Mouse (Mus musculus) MEL (cell line): Measurements from ENCODE around the gene Kank1. TPM values are rescaled to one million over a fixed set of nuclear protein-coding genes. Genes with fewer than 3 reads are reported as not detected.

Experiments
- DNase-seq: peaks from one replicate; pipeline ENCODE4 v3.0.0; 2011; ENCODE audit warnings: low read depth, low spot score
- H3K27ac ChIP-seq: 2 replicates; pipeline ENCODE4 v1.5.1; 2012; ENCODE audit warnings: low read depth, mild to moderate bottlenecking, control low read depth, low read length, moderate library complexity; ENCODE audit not compliant: control insufficient read depth
- H3K27me3 ChIP-seq, 2 experiments: fragments of 150-350 bp in 1 of 2; sonication (generic) in 1 of 2; 2 replicates each; pipeline ENCODE4 v1.6.1; 2012; ENCODE audit warnings: low read length in 2 of 2, mild to moderate bottlenecking in 2 of 2, improper control_type of control experiment in 1 of 2, moderate library complexity in 1 of 2; ENCODE audit not compliant: insufficient read depth in 2 of 2, control insufficient read depth in 1 of 2
- H3K36me3 ChIP-seq, 2 experiments: 2 replicates each; pipeline ENCODE4 v1.6.1; 2012 to 2014; ENCODE audit warnings: low read length in 2 of 2, improper control_type of control experiment in 1 of 2, inconsistent platforms in 1 of 2, mild to moderate bottlenecking in 1 of 2; ENCODE audit not compliant: insufficient read depth in 2 of 2, control insufficient read depth in 1 of 2
- H3K4me1 ChIP-seq, 2 experiments: fragments of 150-350 bp in 1 of 2; sonication (generic) in 1 of 2; 2 replicates each; pipeline ENCODE4 v1.6.1; 2012; ENCODE audit warnings: low read length in 2 of 2, improper control_type of control experiment in 1 of 2, mild to moderate bottlenecking in 1 of 2; ENCODE audit not compliant: insufficient read depth in 2 of 2, control insufficient read depth in 1 of 2
- H3K4me3 ChIP-seq, 2 experiments: fragments of 150-350 bp in 1 of 2; sonication (generic) in 1 of 2; 2 replicates each; pipeline ENCODE4 v1.5.1; 2012; ENCODE audit warnings: low read depth in 2 of 2, low read length in 2 of 2, mild to moderate bottlenecking in 2 of 2, moderate library complexity in 2 of 2, control low read depth in 1 of 2, improper control_type of control experiment in 1 of 2; ENCODE audit not compliant: control insufficient read depth in 1 of 2, insufficient read depth in 1 of 2
- H3K79me2 ChIP-seq: 2 replicates; pipeline ENCODE4 v1.6.1; 2012; ENCODE audit warnings: mild to moderate bottlenecking, low read length, moderate library complexity; ENCODE audit not compliant: control insufficient read depth, poor library complexity, insufficient read depth
- H3K9ac ChIP-seq: 2 replicates; pipeline ENCODE4 v1.6.1; 2012; ENCODE audit warnings: low read depth, mild to moderate bottlenecking, control low read depth, low read length, moderate library complexity; ENCODE audit not compliant: control insufficient read depth, poor library complexity, severe bottlenecking
- H3K9me3 ChIP-seq: fragments of 150-350 bp; sonication (generic); replicated peaks from 2 replicates; pipeline ENCODE4 v1.6.1; 2012; ENCODE audit warnings: mild to moderate bottlenecking, low read length, improper control_type of control experiment, moderate library complexity; ENCODE audit not compliant: insufficient read depth
- CHD1 ChIP-seq: IDR thresholded peaks from 2 replicates; pipeline ENCODE4 v1.6.1; 2012; ENCODE audit warnings: low read depth, mild to moderate bottlenecking, inconsistent platforms, low read length, improper control_type of control experiment
- E2F4 ChIP-seq: IDR thresholded peaks from 2 replicates; pipeline ENCODE4 v1.6.1; 2011; ENCODE audit warnings: low read depth, low read length, improper control_type of control experiment, borderline replicate concordance
- ELF1 ChIP-seq: IDR thresholded peaks from 2 replicates; pipeline ENCODE4 v1.6.1; 2014; ENCODE audit warnings: low read depth, mild to moderate bottlenecking, inconsistent platforms, low read length, improper control_type of control experiment, moderate library complexity
- EP300 ChIP-seq, 2 experiments: IDR thresholded peaks; 2 replicates each; pipeline ENCODE4 v1.6.1; 2011; ENCODE audit warnings: improper control_type of control experiment in 2 of 2, low read length in 2 of 2, low read depth in 1 of 2, mild to moderate bottlenecking in 1 of 2
- ETS1 ChIP-seq: IDR thresholded peaks from 2 replicates; pipeline ENCODE4 v1.6.1; 2012; ENCODE audit warnings: low read depth, mild to moderate bottlenecking, inconsistent platforms, low read length, improper control_type of control experiment, moderate library complexity
- GABPA ChIP-seq: IDR thresholded peaks from 2 replicates; pipeline ENCODE4 v1.6.1; 2012; ENCODE audit warnings: low read depth, mild to moderate bottlenecking, inconsistent platforms, low read length, improper control_type of control experiment, moderate library complexity
- HCFC1 ChIP-seq: IDR thresholded peaks from 2 replicates; pipeline ENCODE4 v1.6.1; 2012; ENCODE audit warnings: low read depth, mild to moderate bottlenecking, inconsistent platforms, low read length, improper control_type of control experiment, moderate library complexity
- JUND ChIP-seq: IDR thresholded peaks from 2 replicates; pipeline ENCODE4 v1.6.1; 2011; ENCODE audit warnings: low read depth, mild to moderate bottlenecking, improper control_type of control experiment, low read length
- KAT2A ChIP-seq: conservative IDR thresholded peaks from 2 replicates; pipeline ENCODE4 v1.6.1; 2012; ENCODE audit warnings: low read depth, low read length, improper control_type of control experiment, inconsistent platforms
- MAFK ChIP-seq: IDR thresholded peaks from 2 replicates; pipeline ENCODE4 v1.6.1; 2011; ENCODE audit warnings: low read depth, mild to moderate bottlenecking, low read length, improper control_type of control experiment, borderline replicate concordance
- MAZ ChIP-seq: IDR thresholded peaks from 2 replicates; pipeline ENCODE4 v1.6.1; 2012; ENCODE audit warnings: low read depth, mild to moderate bottlenecking, inconsistent platforms, low read length, improper control_type of control experiment
- MXI1 ChIP-seq: IDR thresholded peaks from 2 replicates; pipeline ENCODE4 v1.6.1; 2011; ENCODE audit warnings: mild to moderate bottlenecking, low read depth, low read length, improper control_type of control experiment
- MYB ChIP-seq: IDR thresholded peaks from 2 replicates; pipeline ENCODE4 v1.6.1; 2011; ENCODE audit warnings: mild to moderate bottlenecking, low read depth, low read length, improper control_type of control experiment
- NELFE ChIP-seq: IDR thresholded peaks from 2 replicates; pipeline ENCODE4 v1.6.1; 2011; ENCODE audit warnings: low read depth, low read length, improper control_type of control experiment
- RAD21 ChIP-seq: IDR thresholded peaks from 2 replicates; pipeline ENCODE4 v1.6.1; 2011; ENCODE audit warnings: mild to moderate bottlenecking, low read depth, low read length, improper control_type of control experiment
- RCOR1 ChIP-seq: IDR thresholded peaks from 2 replicates; pipeline ENCODE4 v1.6.1; 2012; ENCODE audit warnings: low read depth, mild to moderate bottlenecking, inconsistent platforms, low read length, improper control_type of control experiment
- SIN3A ChIP-seq: IDR thresholded peaks from 2 replicates; pipeline ENCODE4 v1.6.1; 2012; ENCODE audit warnings: low read length, improper control_type of control experiment, inconsistent platforms
- TAL1 ChIP-seq: IDR thresholded peaks from 2 replicates; pipeline ENCODE4 v1.6.1; 2012; ENCODE audit warnings: mild to moderate bottlenecking, inconsistent platforms, low read length, moderate library complexity, mixed read lengths
- TBP ChIP-seq: IDR thresholded peaks from 2 replicates; pipeline ENCODE4 v1.8.0; 2011; ENCODE audit warnings: low read depth, low read length, improper control_type of control experiment
- ZKSCAN1 ChIP-seq: IDR thresholded peaks from 2 replicates; pipeline ENCODE4 v1.6.1; 2012; ENCODE audit warnings: low read depth, mild to moderate bottlenecking, inconsistent platforms, low read length, improper control_type of control experiment, moderate library complexity
- ZMIZ1 ChIP-seq: IDR thresholded peaks from 2 replicates; pipeline ENCODE4 v1.6.1; 2012; ENCODE audit warnings: low read depth, mild to moderate bottlenecking, inconsistent platforms, low read length, improper control_type of control experiment, moderate library complexity
- polyA plus RNA-seq, 2 experiments: library from polyadenylated mRNA; stranded (reverse) in 1 of 2; unstranded in 1 of 2; fragments of >175 nt in 1 of 2; fragments of >200 nt in 1 of 2; gene quantifications; 2 replicates each; pipeline versions ENCODE4 v1.2.1 to v1.2.4; 2012; ENCODE audit warnings: low replicate concordance in 2 of 2, low read depth in 1 of 2; ENCODE audit not compliant: insufficient read length in 2 of 2, insufficient read depth in 1 of 2, missing spikeins in 1 of 2
- total RNA-seq: library from RNA; depleted of rRNA; stranded (reverse); fragments of 300-350 nt; gene quantifications from 2 replicates; pipeline ENCODE4 v1.2.3, GENCODE M21; 2012

Gene Kank1
- total and polyA plus RNA-seq, 3 experiments, result not detected

DNA sequence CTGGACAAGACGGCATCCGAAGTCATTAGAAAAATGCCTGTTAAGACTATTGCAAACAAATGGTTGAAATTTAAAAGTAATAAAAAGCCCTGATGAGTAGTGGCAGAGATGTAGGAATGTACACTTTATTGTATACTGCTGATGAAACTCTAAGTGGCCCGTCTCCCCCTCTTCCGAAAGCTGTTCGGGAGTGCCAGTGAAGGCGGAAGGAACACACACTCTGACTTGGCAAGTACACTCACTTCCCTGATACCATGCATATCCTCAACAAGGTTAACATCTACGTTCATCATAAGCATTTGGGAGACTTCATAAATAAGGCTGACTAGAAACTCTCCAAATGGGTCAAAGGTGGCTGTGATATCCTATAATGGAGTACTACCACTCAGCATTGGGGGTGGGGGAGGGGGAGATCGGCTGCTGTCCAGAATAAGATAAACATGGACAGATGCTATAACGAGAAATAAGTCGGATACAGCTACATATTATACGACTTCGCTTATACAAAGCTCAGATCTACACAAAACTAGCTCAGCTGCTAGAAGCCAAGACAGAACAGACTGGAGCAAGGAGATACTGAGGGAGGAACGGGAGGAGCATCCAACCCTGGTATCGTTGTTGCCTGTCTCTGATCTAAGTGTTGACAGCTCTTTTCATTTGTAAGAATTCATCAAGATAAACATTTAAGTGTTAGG is 11.2 kb downstream of the Kank1 start:
- Histone ChIP-seq H3K27ac (no peak overlapping the region), H3K4me1 (no peaks in the 10 kb centered on the region), H3K9ac (no peak overlapping the region), H3K36me3 (no peaks in the 10 kb centered on the region), H3K4me3 (no peak overlapping the region), H3K79me2 (no peaks in the 10 kb centered on the region), H3K27me3 (no peaks in the 10 kb centered on the region), H3K9me3 (no peaks in the 10 kb centered on the region)
- no peak for DNase-seq
- TF ChIP-seq CHD1, result no peak
- no peak for TF ChIP-seq HCFC1
- no peak for TF ChIP-seq KAT2A

GRCm38 (mm10) chr19:25249230-25249629 is 12.5 kb downstream of the Kank1 start:
- Histone ChIP-seq H3K27me3 (no peaks in the 10 kb centered on the region), H3K36me3 (no peaks in the 10 kb centered on the region), H3K79me2 (no peaks in the 10 kb centered on the region), H3K9me3 (no peaks in the 10 kb centered on the region), H3K4me1 (no peaks in the 10 kb centered on the region), H3K4me3 (no peak overlapping the region), H3K27ac (no peak overlapping the region), H3K9ac (no peak overlapping the region)
- DNase-seq, result no peak
- TF ChIP-seq MAZ (no peak), TAL1 (no peak), E2F4 (no peak), ELF1 (no peak), EP300 (IDR thresholded peaks at IDR 0.05; ENCODE audit: low read depth in 1 of 2, low read length in 2 of 2) (no peak), HCFC1 (no peak), NELFE (no peak), ZKSCAN1 (no peak), ETS1 (no peak), RCOR1 (no peak), RAD21 (no peak), MYB (no peak), ZMIZ1 (no peak), JUND (no peak), GABPA (no peak), MXI1 (no peak), SIN3A (no peak), MAFK (no peak), TBP (no peak)
